Mouse (Mus musculus) cerebellum, adult 2 months (tissue): ENCODE data around the gene Dennd4b. TPM values are rescaled to one million over a fixed set of nuclear protein-coding genes. Genes with fewer than 3 reads are reported as not detected.

Experiments used
- DNase-seq, 2 experiments: peaks; one replicate each; pipeline ENCODE4 v3.0.0; 2021
- H3K27ac ChIP-seq: fragments of 200-500 bp; 2 replicates; pipeline ENCODE4 v1.5.1; 2012; ENCODE audit warnings: low read length, control low read depth, inconsistent platforms; ENCODE audit not compliant: insufficient read depth
- H3K27me3 ChIP-seq: fragments of 200-500 bp; 2 replicates; pipeline ENCODE4 v1.6.1; 2012; ENCODE audit warnings: inconsistent platforms, mild to moderate bottlenecking, low read length, moderate library complexity; ENCODE audit not compliant: control insufficient read depth, insufficient read depth
- H3K4me1 ChIP-seq: fragments of 200-500 bp; 2 replicates; pipeline ENCODE4 v1.6.1; 2011; ENCODE audit warnings: low read length; ENCODE audit not compliant: control insufficient read depth, insufficient read depth
- H3K4me3 ChIP-seq: fragments of 200-500 bp; replicated peaks from 2 replicates; pipeline ENCODE3; 2011; ENCODE audit warnings: mild to moderate bottlenecking, low read depth, low read length, control low read depth; ENCODE audit not compliant: insufficient read depth
- CTCF ChIP-seq: fragments of 200-500 bp; IDR thresholded peaks from 2 replicates; pipeline ENCODE4 v1.5.1; 2011; ENCODE audit warnings: low read depth, mild to moderate bottlenecking, control low read depth, low read length, moderate library complexity, borderline replicate concordance; ENCODE audit not compliant: insufficient read depth
- POLR2A ChIP-seq: fragments of 200-500 bp; IDR thresholded peaks from 2 replicates; pipeline ENCODE4 v1.6.1; 2011; ENCODE audit warnings: low read length, control low read depth, borderline replicate concordance; ENCODE audit not compliant: insufficient read depth
- WGBS: fragments of 180-500 bp; shearing (Covaris S2); methylation state at CpG from one replicate; pipeline ENCODE4 v1.1.7; 2018; 5-methylcytosine and 5-hydroxymethylcytosine counted together
- polyA plus RNA-seq: library from polyadenylated mRNA; depleted of rRNA; stranded (reverse); fragments of >200 nt; gene quantifications from 2 replicates; pipeline ENCODE4 v1.2.3, GENCODE M21; 2012; rRNA removed

Dennd4b gene
- 65.4 and 77.0 TPM in 2 replicates for polyA plus RNA-seq

DNA sequence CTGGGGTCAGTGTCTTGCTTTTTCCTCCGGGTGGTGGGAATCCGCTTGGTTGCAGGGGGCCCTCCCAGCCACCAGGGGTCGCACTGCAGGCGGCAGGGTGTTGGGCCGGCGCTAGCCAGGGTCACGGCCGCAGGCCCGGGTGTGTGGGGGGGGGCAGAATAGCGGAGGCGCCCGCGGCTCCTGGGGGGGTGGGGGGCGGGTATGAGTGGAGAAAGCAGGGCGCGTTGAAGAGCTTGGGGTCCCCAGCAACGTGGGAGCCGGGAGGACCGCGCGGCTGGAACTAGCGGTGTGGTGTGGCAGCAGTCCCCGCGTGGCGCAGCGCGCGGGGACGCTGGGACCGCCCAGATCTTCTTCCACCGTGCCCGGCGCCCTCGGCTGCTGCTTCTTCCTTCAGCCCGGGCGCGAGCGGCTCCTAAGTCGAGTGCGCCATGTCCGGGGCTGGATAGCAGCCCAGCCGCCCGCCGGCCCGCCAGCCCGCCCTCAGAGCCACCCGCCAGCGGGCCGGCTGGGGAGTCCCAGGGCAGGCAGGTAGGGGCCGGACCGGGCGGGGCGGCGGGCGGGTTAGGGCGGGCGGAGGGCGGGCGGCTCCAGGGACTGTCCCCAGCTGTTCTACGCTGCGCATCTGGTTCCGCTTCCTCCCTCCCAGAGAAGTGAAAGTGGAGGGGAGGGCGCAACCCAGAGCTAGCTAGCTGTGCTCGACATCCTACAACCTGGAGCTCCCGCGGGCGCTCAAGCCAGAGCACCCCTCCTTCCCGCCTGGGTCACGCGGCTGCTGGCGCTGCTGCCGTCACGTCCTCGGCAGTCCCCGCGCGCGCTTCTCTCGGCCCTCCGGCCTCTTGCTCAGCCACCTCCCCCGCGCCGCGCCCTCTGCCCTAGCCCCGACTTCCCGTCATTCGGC, at the start of gene Dennd4b:
Gene Dennd4b, plus strand, starts transcription at position 152 of the 898 bp plus-strand sequence.
- no peaks in the 10 kb centered on the region for H3K27me3 ChIP-seq
- peak; percentile 91 to 96 for DNase-seq
- H3K27ac ChIP-seq = peak within 1 kb of the TSS; percentile 100
- H3K4me3 ChIP-seq = peak within 1 kb of the TSS; percentile 95
- H3K4me1 ChIP-seq = peaks cover 20% of the 10 kb centered on the region
- TF ChIP-seq POLR2A (peak; percentile 80), CTCF (peak; percentile 83)
- under 1% methylated on average over 82 of the region's 87 CpGs for WGBS

DNA sequence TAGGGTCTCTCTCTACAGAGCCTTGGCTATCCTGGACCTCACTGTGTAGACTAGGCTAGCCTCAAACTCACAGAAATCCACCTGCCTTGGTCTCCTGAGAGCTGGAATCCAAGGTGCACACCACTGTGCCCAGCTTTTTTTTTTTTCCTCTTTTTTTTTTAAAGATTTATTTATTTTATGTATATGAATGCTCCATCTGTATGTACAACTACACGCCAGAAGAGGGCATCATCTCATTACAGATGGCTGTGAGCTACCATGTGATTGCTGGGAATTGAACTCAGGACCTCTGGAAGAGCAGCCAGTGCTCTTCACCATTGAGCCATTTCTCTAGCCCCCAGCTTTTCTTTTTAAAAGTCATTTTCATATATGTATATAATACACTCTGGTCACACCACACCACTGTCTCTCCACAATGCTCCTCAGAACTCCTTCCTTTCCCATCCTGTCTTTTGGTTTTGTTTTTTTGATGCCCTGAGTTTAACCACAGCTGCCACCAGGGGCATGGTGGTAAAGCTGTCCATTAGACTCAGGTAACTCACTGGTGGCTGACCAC, 49.1 kb upstream of the Dennd4b start:
- H3K27me3 ChIP-seq = no peaks in the 10 kb centered on the region
- H3K4me3 ChIP-seq = no peak overlapping the region
- peaks cover 3% of the 10 kb centered on the region; the same call in 1 of the 2 replicates for H3K4me1 ChIP-seq
- 25% methylated on average over 1 of the region's 1 CpGs for WGBS
- no peak for DNase-seq
- TF ChIP-seq CTCF (no peak), POLR2A (no peak)
- no peak overlapping the region for H3K27ac ChIP-seq

DNA sequence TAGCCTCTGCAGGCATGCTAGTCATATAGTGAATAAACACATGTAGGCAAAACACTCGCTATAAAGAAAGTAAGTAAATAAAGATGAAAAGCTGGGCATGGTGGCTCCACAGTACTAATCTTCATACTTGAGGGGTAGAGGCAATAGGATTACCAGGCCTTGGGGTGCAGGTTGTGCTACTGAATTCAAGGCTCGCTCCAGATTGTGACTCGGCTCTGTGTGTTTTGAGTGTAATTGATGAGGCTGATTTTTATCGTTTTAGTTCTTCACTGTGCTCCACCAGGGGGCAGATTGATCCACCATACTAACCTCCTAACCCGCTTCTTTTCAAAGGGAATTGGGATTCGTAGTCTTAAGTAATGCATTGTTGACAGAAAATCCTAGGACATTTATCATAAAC, 44.9 kb upstream of the Dennd4b start:
- WGBS = 9% methylated on average over 6 of the region's 6 CpGs
- DNase-seq = peak; percentile 61 to 62
- no peak overlapping the region for H3K27ac ChIP-seq

DNA sequence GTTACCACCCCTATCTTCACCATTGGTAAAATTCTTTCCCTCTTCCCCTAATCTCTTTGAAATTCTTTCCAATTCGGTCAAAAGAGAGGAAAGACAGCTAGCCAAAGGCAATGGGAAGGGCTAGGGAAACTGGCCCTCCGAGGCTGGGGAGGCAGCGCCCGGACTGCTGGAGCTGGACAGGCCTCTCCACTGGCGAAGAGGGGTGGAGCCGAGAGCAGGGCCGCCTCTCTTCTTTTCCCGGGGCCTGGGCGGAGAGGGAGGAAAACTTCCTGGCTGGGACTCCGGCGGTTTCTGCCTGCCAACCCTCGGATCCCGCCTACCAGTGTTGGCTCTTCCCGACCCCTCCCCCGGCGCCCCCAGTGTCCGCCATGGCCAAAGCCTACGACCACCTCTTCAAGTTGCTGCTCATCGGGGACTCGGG, 44.4 kb upstream of the Dennd4b start:
- Histone ChIP-seq H3K27me3 (no peaks in the 10 kb centered on the region), H3K27ac (no peak overlapping the region), H3K4me3 (peak overlapping the region; percentile 37), H3K4me1 (no peaks in the 10 kb centered on the region; the same call in 1 of the 2 replicates)
- DNase-seq = peak; percentile 50 to 51
- no peak for TF ChIP-seq POLR2A
- TF ChIP-seq CTCF = no peak
- WGBS = 2% methylated on average over 20 of the region's 20 CpGs

More for the DNA sequence above, 44.9 kb upstream of the Dennd4b start:
- Histone ChIP-seq H3K27me3 (no peaks in the 10 kb centered on the region), H3K4me1 (no peaks in the 10 kb centered on the region; the same call in 1 of the 2 replicates), H3K4me3 (no peak overlapping the region)
- no peak for TF ChIP-seq POLR2A
- peak; percentile 41; the same call in 1 of the 2 replicates for TF ChIP-seq CTCF

DNA sequence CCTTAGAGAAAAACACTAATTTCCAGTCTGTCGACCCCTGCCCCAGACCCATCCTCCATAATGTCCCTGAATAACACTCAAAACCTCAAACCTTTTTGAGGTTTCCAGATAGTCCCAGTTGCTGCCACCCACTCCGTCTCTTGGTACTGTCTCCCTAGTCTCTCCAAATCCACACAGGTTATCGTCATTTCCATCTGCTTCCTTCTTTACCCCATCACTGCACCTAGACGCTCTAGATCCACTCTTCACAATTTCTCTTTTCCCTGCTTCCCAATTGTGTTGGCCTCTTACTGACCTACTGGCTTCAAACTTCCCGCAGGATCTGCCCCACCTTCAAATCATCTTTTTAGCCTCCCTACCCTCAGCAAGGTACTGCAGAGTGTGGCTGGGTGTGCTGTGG, 43.9 kb upstream of the Dennd4b start:
- no peak for TF ChIP-seq CTCF
- no peak for TF ChIP-seq POLR2A
- Histone ChIP-seq H3K27me3 (no peaks in the 10 kb centered on the region), H3K4me1 (no peaks in the 10 kb centered on the region; the same call in 1 of the 2 replicates), H3K27ac (no peak overlapping the region), H3K4me3 (no peak overlapping the region)
- WGBS = 45% methylated on average over 5 of the region's 5 CpGs
- DNase-seq = no peak

DNA sequence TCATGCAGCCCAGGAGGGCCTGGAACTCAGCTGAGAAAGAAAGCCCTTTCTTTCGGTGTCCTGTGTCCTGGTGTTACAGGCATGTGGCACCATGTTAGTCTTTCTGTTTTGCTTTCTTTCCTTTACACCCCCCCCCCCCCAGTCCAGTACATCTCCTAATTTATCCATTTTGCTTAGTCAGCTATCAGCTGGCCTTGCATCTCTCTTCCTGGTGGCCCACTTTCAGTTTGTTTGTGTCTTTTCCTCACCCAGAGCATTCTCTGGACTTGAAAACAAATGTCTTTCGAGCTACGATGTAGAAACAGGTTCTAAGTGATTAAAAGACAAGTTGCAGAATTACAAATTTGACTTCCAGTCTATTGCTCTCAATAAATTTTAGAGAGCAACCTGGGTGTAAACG, 42.5 kb upstream of the Dennd4b start:
- no peak for TF ChIP-seq CTCF
- no peak for TF ChIP-seq POLR2A
- Histone ChIP-seq H3K4me1 (no peaks in the 10 kb centered on the region; the same call in 1 of the 2 replicates), H3K27me3 (no peaks in the 10 kb centered on the region), H3K4me3 (no peak overlapping the region), H3K27ac (no peak overlapping the region)
- no peak for DNase-seq
- WGBS = 90% methylated on average over 4 of the region's 4 CpGs

DNA sequence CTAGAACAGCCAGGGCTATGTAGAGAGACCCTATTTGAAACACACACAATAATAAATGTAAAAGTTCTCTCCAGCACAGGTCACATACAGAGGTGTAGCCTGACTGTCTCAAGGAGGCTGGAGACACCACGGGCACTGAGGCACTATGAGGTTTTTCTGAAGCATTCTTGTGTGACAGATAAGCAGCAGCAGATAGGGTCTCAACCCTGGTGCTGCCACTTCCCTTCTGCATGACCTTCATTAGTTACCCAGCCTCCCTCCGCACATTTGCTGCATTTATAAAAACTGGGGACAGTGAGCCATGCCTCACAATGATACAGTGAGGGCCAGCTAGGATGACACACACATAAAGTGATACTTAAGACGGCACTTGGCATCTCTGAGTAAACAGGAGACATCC, 42.0 kb upstream of the Dennd4b start:
- DNase-seq = no peak
- Histone ChIP-seq H3K4me1 (no peaks in the 10 kb centered on the region; the same call in 1 of the 2 replicates), H3K27me3 (no peaks in the 10 kb centered on the region), H3K27ac (no peak overlapping the region), H3K4me3 (no peak overlapping the region)
- TF ChIP-seq POLR2A (no peak), CTCF (no peak)
- 90% methylated on average over 3 of the region's 3 CpGs for WGBS
